Mouse (Mus musculus) adrenal gland, postnatal 25 days (tissue): ENCODE results near the gene Pappa2. TPM values are rescaled to one million over a fixed set of nuclear protein-coding genes. Genes with fewer than 3 reads are reported as not detected.

Experiments
- DNase-seq: peaks from one replicate; pipeline ENCODE4 v3.0.0; 2021; ENCODE audit warnings: mixed read lengths
- total RNA-seq: library from RNA; stranded (reverse); gene quantifications from 2 replicates; pipeline ENCODE4 v1.2.3, GENCODE M21; 2021

The Pappa2 gene
- total RNA-seq, 1 experiment from 2014 or later = 0.06 TPM

DNA sequence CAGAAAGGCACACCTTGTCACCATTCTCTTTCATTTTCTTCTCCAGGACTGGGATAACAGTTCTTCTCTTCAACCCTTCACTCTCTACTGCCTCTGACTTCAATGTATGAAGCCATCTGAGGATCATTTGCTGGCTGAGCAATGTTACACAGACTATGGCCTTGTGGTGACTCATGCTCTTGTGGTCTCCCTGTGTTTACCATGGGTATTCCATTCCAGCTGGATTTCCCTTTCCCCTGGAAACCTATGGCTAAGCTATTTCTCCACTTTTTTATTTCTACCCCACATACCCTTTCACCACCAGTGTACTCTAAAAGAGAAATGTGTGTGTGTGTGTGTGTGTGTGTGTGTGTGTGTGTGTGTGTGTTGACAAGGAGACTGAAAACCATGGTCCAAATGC is 83.0 kb downstream of the Pappa2 start:
- DNase-seq = no peak

DNA sequence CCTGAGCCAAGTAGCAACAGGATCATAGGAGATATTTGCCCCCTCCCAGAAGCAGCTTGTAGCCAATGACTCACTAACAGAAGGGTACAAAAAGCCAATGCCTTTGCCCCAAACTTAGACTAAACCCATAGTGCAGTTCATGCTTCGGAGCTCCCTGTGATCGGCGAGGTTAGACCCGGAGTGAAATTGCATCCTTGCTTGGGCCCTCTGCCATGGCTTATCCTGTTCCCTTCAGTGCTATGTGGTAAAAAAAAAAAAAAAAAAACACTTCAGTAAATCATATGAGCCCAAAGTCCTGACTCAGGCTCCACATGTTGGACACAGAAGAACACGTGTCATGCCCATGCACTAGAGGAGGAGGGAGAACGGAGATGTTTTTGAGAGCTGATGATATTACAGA is 85.8 kb downstream of the Pappa2 start:
- no peak for DNase-seq

GRCm38 (mm10) chr1:158875487-158875886 is 104.8 kb downstream of the Pappa2 start:
- no peak for DNase-seq

- no peak for DNase-seq
These were observed 105.7 kb downstream of the Pappa2 start for GRCm38 (mm10) chr1:158874552-158875077.

DNA sequence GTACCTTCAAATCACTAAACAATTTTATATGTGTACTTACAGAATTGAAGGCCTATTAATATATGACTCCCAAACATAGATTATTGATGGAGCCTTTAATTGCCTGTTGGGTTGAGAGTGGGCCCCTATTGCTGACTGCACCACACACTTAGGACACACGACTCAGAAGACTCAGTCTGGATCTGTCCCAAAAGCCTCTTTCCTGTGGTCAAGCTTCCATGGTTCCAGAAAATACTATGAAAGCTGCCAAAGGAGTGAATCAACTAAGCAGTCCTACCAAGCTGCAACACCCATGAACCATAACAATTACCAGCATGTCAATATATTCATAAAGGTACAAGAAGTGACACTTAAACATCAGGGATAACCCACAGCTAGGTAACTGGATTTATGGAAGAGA is 106.7 kb downstream of the Pappa2 start:
- no peak for DNase-seq

- no peak for DNase-seq
These were observed 108.9 kb downstream of the Pappa2 start for GRCm38 (mm10) chr1:158871401-158871800.

- no peak for DNase-seq
These were observed 120.1 kb downstream of the Pappa2 start for GRCm38 (mm10) chr1:158860190-158860589.

GRCm38 (mm10) chr1:158853936-158854882 is 126.1 kb downstream of the Pappa2 start:
- DNase-seq = no peak

GRCm38 (mm10) chr1:158852836-158853567 is 127.3 kb downstream of the Pappa2 start:
- DNase-seq = no peak

DNA sequence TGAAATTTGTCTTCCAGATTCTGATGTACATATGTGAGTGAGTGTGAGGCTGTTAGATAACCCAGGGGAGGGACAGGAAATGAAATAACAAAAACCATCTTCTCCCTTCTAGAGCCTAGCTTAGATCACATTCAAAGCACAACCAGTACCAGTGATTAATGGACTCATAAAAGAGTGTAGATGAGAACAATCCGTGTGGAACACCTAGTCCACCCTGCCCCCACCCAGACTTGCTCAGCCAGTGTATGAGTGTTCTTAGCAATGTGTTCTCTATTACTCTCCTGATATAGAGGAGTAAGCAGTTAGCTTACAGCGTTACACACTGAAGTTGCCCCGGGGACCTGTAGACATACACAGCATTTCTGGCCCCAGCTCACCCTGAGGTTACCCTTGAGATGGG is 129.8 kb downstream of the Pappa2 start:
- no peak for DNase-seq

DNA sequence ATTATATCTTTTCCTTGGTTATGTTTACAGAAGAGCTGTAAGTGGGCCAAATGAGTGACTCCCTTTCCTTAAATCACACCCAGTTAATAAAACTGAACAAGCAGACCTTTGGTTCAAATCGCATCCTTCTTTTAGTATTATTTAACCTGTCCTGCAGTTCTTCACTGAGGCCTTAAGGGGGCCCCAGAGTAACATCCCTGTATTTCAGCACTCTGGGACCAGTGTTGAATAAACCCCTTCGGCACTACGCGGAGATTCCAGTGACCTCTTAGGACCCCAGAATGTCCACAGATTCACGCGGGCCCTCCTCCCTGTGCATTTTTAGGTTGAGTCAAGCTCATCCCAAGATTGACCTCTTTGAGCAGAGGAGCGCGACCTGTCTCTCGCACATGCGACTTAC is 135.7 kb downstream of the Pappa2 start:
- DNase-seq = no peak

GRCm38 (mm10) chr1:158837151-158837550 is 143.1 kb downstream of the Pappa2 start:
- DNase-seq = no peak

GRCm38 (mm10) chr1:158830152-158830551 is 150.1 kb downstream of the Pappa2 start:
- DNase-seq = no peak

DNA sequence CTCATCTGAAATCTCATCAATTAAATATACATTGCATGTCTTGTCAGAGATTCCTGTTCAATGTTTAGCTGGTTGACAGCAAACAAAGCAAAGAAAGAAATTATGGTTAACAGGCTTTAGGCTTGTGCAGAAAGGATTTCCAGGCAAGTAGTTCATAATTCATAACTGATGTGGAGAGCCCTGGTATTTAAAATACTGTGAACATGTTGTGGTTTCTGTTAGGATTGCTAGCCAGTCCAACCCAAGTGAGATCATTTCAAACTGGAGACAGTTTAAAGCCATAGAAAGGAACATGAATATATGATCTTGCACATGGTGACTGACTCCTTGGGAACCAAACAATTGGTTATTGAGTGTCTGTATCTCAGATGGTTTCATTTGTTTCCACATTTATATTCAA is 152.4 kb downstream of the Pappa2 start:
- no peak for DNase-seq

DNA sequence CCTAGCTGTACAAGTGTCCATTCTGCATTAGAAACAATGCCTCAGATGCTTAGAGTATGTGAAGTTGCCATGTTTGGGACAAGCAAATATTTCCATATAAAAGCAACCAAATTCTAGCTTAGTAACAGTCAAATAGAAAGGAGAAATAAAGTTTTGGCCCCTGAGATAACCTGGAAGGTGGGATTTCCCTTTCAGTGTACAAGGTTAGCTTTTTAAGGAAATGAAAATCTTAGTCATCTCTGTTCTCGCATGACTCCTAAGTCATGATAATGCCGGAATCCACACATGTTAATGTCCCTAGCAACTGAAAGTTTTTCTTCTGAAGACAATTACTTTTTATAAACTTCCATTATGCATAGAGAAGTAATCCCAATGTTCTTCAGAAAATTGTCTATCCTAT is 160.6 kb downstream of the Pappa2 start:
- no peak for DNase-seq

- no peak for DNase-seq
These were observed 163.8 kb downstream of the Pappa2 start for GRCm38 (mm10) chr1:158816479-158816878.

- DNase-seq = no peak
These were observed 168.4 kb downstream of the Pappa2 start for GRCm38 (mm10) chr1:158811887-158812286.

GRCm38 (mm10) chr1:158775486-158775885 is 204.8 kb downstream of the Pappa2 start:
- DNase-seq = no peak

- DNase-seq = no peak
These were observed 207.2 kb downstream of the Pappa2 start for GRCm38 (mm10) chr1:158773102-158773501.

GRCm38 (mm10) chr1:158770756-158771155 is 209.5 kb downstream of the Pappa2 start:
- no peak for DNase-seq

DNA sequence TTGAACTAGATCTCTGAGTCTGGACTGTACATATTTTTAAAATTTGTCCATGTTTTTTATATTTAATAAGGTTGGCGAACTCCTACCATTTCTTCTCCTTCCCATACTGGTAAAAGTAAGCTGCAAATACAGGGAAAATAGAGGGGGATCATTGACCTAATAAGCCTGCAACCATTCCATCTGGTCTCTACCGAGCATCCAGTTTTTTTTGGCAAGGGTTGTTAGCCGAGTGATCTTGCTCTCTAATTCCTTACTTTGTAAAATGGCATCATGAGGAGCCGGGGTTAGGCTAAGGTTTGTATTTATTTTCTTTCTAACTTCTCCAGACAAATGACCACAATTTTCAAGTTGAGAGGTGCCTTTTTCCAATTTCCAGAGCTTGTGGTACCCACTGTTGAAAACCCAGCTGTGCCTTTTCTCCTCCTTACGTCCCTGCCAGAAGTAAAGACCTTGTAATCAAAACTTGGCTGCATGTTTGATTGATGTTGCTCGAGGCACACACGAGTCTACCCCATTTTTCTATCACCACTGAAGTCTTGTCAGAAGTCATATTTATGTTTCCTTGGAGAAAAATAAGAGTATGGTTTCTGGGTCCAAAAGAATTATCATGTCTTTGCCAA is 210.1 kb downstream of the Pappa2 start:
- DNase-seq = no peak

- no peak for DNase-seq
These were observed 214.4 kb downstream of the Pappa2 start for GRCm38 (mm10) chr1:158765842-158766241.

GRCm38 (mm10) chr1:158764727-158765126 is 215.6 kb downstream of the Pappa2 start:
- DNase-seq = no peak
